Comparison of ENCODE assay signal across 8 mouse cellular contexts in genomic region chr6:21894451-21894850, GRCm38 (mm10). TPM values are rescaled to one million over a fixed set of nuclear protein-coding genes. Genes with fewer than 3 reads are reported as not detected.
DNase-seq lines count a peak whose midpoint lies in the region; ATAC-seq and TF ChIP-seq lines count a peak whose summit lies in the region.

No protein-coding gene starts in this region.

- no peak for TF ChIP-seq CTCF in stomach, postnatal 0 days (IDR thresholded peaks at IDR 0.05; ENCODE audit: low read depth)

- H3K4me1 ChIP-seq in stomach, embryonic 14.5 days (ENCODE audit: control insufficient read depth, insufficient read depth, low read length), result peaks cover 5% of the 10 kb centered on the region; the same call in 1 of the 2 replicates
- no peaks in the 10 kb centered on the region for H3K4me1 ChIP-seq in stomach, postnatal 0 days (replicated peaks; ENCODE audit: control insufficient read depth, insufficient read depth)
- H3K4me1 ChIP-seq in heart, embryonic 15.5 days (replicated peaks), result no peaks in the 10 kb centered on the region; the same call in 1 of the 2 replicates
- H3K4me1 ChIP-seq in lung, embryonic 16.5 days (replicated peaks; ENCODE audit: control insufficient read depth, insufficient read depth, low read length), result peaks cover 5% of the 10 kb centered on the region; the same call in 1 of the 2 replicates

- H3K9me3 ChIP-seq in stomach, embryonic 14.5 days (ENCODE audit: control insufficient read depth, low read depth, low read length), result no peaks in the 10 kb centered on the region
- H3K9me3 ChIP-seq in stomach, postnatal 0 days (ENCODE audit: control insufficient read depth, low read length), result no peaks in the 10 kb centered on the region
- H3K9me3 ChIP-seq in heart, embryonic 15.5 days (replicated peaks), result no peaks in the 10 kb centered on the region
- no peaks in the 10 kb centered on the region for H3K9me3 ChIP-seq in lung, embryonic 16.5 days (ENCODE audit: control insufficient read depth, low read length)

- H3K27me3 ChIP-seq in stomach, embryonic 14.5 days (ENCODE audit: control insufficient read depth, insufficient read depth, low read length), result no peaks in the 10 kb centered on the region
- no peaks in the 10 kb centered on the region for H3K27me3 ChIP-seq in stomach, postnatal 0 days (ENCODE audit: control insufficient read depth, insufficient read depth, low read length)
- no peaks in the 10 kb centered on the region for H3K27me3 ChIP-seq in heart, embryonic 15.5 days
- no peaks in the 10 kb centered on the region for H3K27me3 ChIP-seq in lung, embryonic 16.5 days (ENCODE audit: control insufficient read depth, insufficient read depth, low read depth, low read length)

- no peak overlapping the region for H3K9ac ChIP-seq in stomach, embryonic 14.5 days (replicated peaks; ENCODE audit: low read depth, low read length)
- H3K9ac ChIP-seq in stomach, postnatal 0 days (ENCODE audit: low read length), result no peak overlapping the region
- H3K9ac ChIP-seq in heart, embryonic 15.5 days, result no peak overlapping the region
- H3K9ac ChIP-seq in lung, embryonic 16.5 days (ENCODE audit: low read length), result no peak overlapping the region

- no peak overlapping the region for H3K4me2 ChIP-seq in stomach, embryonic 14.5 days (replicated peaks; ENCODE audit: low read depth, low read length)
- H3K4me2 ChIP-seq in stomach, postnatal 0 days (replicated peaks; ENCODE audit: low read depth), result no peak overlapping the region
- H3K4me2 ChIP-seq in heart, embryonic 15.5 days, result no peak overlapping the region
- 0 out of 2 replicates have a peak overlapping the region, but pooled peaks have one; percentile 17 for H3K4me2 ChIP-seq in lung, embryonic 16.5 days (ENCODE audit: low read depth, low read length)

- TF ChIP-seq EP300 in stomach, postnatal 0 days (optimal IDR thresholded peaks at IDR 0.05), result no peak

- no peak for DNase-seq in stomach, postnatal 0 days (ENCODE audit: low spot score)
- DNase-seq in cerebellum, postnatal 25 days, result peak; percentile 18 to 47
- peak; percentile 74 to 75 for DNase-seq in kidney, postnatal 25 days
- no peak for DNase-seq in thymus, postnatal 0 days (ENCODE audit: low spot score)
- no peak for DNase-seq in testis, postnatal 10 days (ENCODE audit: low spot score)

- WGBS in stomach, embryonic 14.5 days, result 38% methylated on average over 7 of the region's 7 CpGs
- WGBS in stomach, postnatal 0 days, result 42% methylated on average over 7 of the region's 7 CpGs
- 32% methylated on average over 7 of the region's 7 CpGs for WGBS in heart, embryonic 15.5 days
- 32% methylated on average over 7 of the region's 7 CpGs for WGBS in lung, embryonic 16.5 days

- no peak overlapping the region for H3K27ac ChIP-seq in stomach, embryonic 14.5 days (ENCODE audit: low read length)
- H3K27ac ChIP-seq in stomach, postnatal 0 days (replicated peaks), result no peak overlapping the region
- H3K27ac ChIP-seq in heart, embryonic 15.5 days, result no peak overlapping the region
- no peak overlapping the region for H3K27ac ChIP-seq in lung, embryonic 16.5 days (ENCODE audit: low read length)

- H3K36me3 ChIP-seq in stomach, embryonic 14.5 days (ENCODE audit: control insufficient read depth, insufficient read depth, low read length), result no peaks in the 10 kb centered on the region
- H3K36me3 ChIP-seq in stomach, postnatal 0 days (ENCODE audit: control insufficient read depth, insufficient read depth, low read length), result no peaks in the 10 kb centered on the region
- H3K36me3 ChIP-seq in heart, embryonic 15.5 days, result no peaks in the 10 kb centered on the region
- no peaks in the 10 kb centered on the region for H3K36me3 ChIP-seq in lung, embryonic 16.5 days (ENCODE audit: control insufficient read depth, insufficient read depth, low read length)

- peak; percentile 71; the same call in 1 of the 2 replicates for ATAC-seq in stomach, embryonic 14.5 days (ENCODE audit: insufficient number of reproducible peaks, insufficient read depth, low FRiP score, low read depth)
- no peak for ATAC-seq in stomach, postnatal 0 days (ENCODE audit: low FRiP score, low TSS enrichment)
- peak; percentile 64; the same call in 1 of the 2 replicates for ATAC-seq in heart, embryonic 15.5 days (replicated peaks; ENCODE audit: insufficient number of reproducible peaks, insufficient read depth, low FRiP score, low read depth)
- ATAC-seq in lung, embryonic 16.5 days (ENCODE audit: low read depth), result peak; percentile 92

- H3K4me3 ChIP-seq in stomach, embryonic 14.5 days (ENCODE audit: low read depth, low read length), result no peak overlapping the region
- no peak overlapping the region for H3K4me3 ChIP-seq in stomach, postnatal 0 days (ENCODE audit: low read depth, low read length)
- no peak overlapping the region for H3K4me3 ChIP-seq in heart, embryonic 15.5 days
- H3K4me3 ChIP-seq in lung, embryonic 16.5 days (ENCODE audit: low read length), result no peak overlapping the region

RNA-seq across cellular contexts. Expression of gene Tspan12, which starts 42.1 kb away (rescaled TPM):
- polyA plus RNA-seq in stomach, embryonic 14.5 days (2014; fragmentation: Nextera tagmentation; extraction: Ambion mirVana), result 88.3 and 89.5 TPM in 2 replicates
- 25.0 TPM in 2 replicates for polyA plus RNA-seq in stomach, postnatal 0 days (2015; fragmentation: Nextera tagmentation; extraction: Ambion mirVana)
- 65.9 and 79.5 TPM in 2 replicates for polyA plus RNA-seq in heart, embryonic 15.5 days (2015; fragmentation: Nextera tagmentation; extraction: Ambion mirVana)
- 58.2 and 59.4 TPM in 2 replicates for polyA plus RNA-seq in lung, embryonic 16.5 days (2015; fragmentation: Nextera tagmentation; extraction: Ambion mirVana)
- polyA plus RNA-seq in thymus, postnatal 0 days (2015; fragmentation: Nextera tagmentation; extraction: Ambion mirVana), result 10.4 and 11.4 TPM in 2 replicates

RNA-seq across cellular contexts. Expression of gene Ing3, which starts 54.9 kb away (rescaled TPM):
- 49.8 and 56.9 TPM in 2 replicates for polyA plus RNA-seq in stomach, embryonic 14.5 days (2014; fragmentation: Nextera tagmentation; extraction: Ambion mirVana)
- polyA plus RNA-seq in stomach, postnatal 0 days (2015; fragmentation: Nextera tagmentation; extraction: Ambion mirVana), result 19.8 and 21.2 TPM in 2 replicates
- 28.8 and 36.6 TPM in 2 replicates for polyA plus RNA-seq in heart, embryonic 15.5 days (2015; fragmentation: Nextera tagmentation; extraction: Ambion mirVana)
- 58.0 and 64.2 TPM in 2 replicates for polyA plus RNA-seq in lung, embryonic 16.5 days (2015; fragmentation: Nextera tagmentation; extraction: Ambion mirVana)
- polyA plus RNA-seq in thymus, postnatal 0 days (2015; fragmentation: Nextera tagmentation; extraction: Ambion mirVana), result 76.4 and 81.0 TPM in 2 replicates

Comparison
In these comparisons a context has a peak if more than half of its experiments do, and no peak if none do; other contexts are left out.
1. DNase-seq: peak in cerebellum, postnatal 25 days (2 of 2) and kidney, postnatal 25 days (2 of 2); none in stomach, postnatal 0 days (single experiment), thymus, postnatal 0 days (single experiment) and testis, postnatal 10 days (single experiment).